Mouse (Mus musculus): ENCODE measurements at regions not wholly inside any gene's neighbourhood (a gene's known extent, or its start where the extent isn't known, plus 50 kb on each side); places are given as distances from the start of the nearest gene placed in this dataset.

GRCm38 (mm10) chr3:148630865-148631264, 359.5 kb downstream of the Adgrl2 start:
- TF ChIP-seq CTCF (IDR thresholded peaks at IDR 0.05; ENCODE audit: low read depth, low read length) (no peak), POLR2A (IDR thresholded peaks at IDR 0.05; ENCODE audit: borderline replicate concordance, low read depth, low read length) (no peak)
